Mouse (Mus musculus): Measurements from ENCODE around the gene Zp2. TPM values are rescaled to one million over a fixed set of nuclear protein-coding genes. Genes with fewer than 3 reads are reported as not detected.

The Zp2 gene
- polyA plus RNA-seq (2015; fragmentation: Nextera tagmentation; extraction: Ambion mirVana): not detected in 2 replicates

DNA sequence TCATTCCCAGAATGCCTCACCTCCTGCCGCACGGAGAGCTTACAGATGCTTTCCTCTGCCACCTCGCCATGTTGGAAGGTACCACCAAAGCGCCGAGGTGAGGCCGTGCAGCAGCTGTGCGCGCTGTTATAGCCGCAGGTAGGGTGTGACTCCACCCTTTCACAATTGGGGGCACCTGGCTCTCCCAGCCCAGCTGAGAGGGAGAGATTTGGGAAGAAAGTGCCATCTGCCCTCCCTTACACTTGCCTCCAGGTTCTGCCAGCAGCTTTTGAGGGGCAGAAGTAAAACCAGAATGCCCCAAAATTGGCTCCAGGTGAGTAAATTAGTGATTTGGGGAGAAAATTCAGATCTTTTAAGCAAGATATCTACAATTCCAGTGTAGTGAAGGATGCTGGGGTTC lies at the start of gene Zp2:
Zp2 (minus strand) TSS at position 101 of the 400 bp plus-strand sequence.
- Histone ChIP-seq H3K4me2 (ENCODE audit: low read depth, low read length) (no peak within 1 kb of the TSS), H3K4me3 (ENCODE audit: low read depth, low read length) (no peak within 1 kb of the TSS), H3K9me3 (ENCODE audit: low read length) (no peaks in the 10 kb centered on the region), H3K4me1 (ENCODE audit: insufficient read depth) (0 out of 2 replicates have a peak, but pooled peaks cover 3% of the 10 kb centered on the region), H3K36me3 (replicated peaks; ENCODE audit: insufficient read depth, low read length) (no peaks in the 10 kb centered on the region), H3K9ac (replicated peaks) (no peak within 1 kb of the TSS), H3K27ac (ENCODE audit: low read depth) (no peak within 1 kb of the TSS), H3K27me3 (ENCODE audit: insufficient read depth, low read length) (no peaks in the 10 kb centered on the region)
- 64% methylated on average over 9 of the region's 9 CpGs for WGBS (ENCODE audit: insufficient replicate concordance)
- DNase-seq (no peak), ATAC-seq (no peak)
- TF ChIP-seq CTCF (IDR thresholded peaks at IDR 0.05; ENCODE audit: low read depth) (no peak), EP300 (IDR thresholded peaks at IDR 0.05; ENCODE audit: low read depth) (no peak)

DNA sequence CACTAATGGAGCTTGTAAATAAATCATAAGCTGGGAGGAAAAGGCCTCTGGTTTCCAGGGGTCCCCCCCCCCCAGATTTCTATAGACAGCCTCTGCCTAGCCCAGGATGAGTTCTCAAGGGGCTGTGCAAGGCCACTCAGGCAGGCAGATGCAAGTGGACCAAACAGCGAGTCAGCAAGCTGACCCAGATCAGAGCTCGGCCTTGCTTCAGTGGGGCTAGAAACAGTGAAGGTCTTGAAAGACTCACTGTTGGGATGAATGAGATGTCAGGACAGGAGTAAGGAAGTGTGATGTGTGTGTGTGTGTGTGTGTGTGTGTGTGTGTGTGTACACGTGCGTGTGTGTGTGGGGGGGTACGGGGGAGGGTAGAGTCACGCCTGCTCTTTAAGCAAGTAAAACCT lies 47.7 kb upstream of the Zp2 start:
- 57% methylated on average over 5 of the region's 6 CpGs for WGBS (ENCODE audit: insufficient replicate concordance)
- TF ChIP-seq EP300 (IDR thresholded peaks at IDR 0.05; ENCODE audit: low read depth): no peak
- TF ChIP-seq CTCF (IDR thresholded peaks at IDR 0.05; ENCODE audit: low read depth): no peak
- Histone ChIP-seq H3K27ac (ENCODE audit: low read depth) (no peak overlapping the region), H3K4me3 (ENCODE audit: low read depth, low read length) (no peak overlapping the region), H3K4me1 (ENCODE audit: insufficient read depth) (0 out of 2 replicates have a peak, but pooled peaks cover 3% of the 10 kb centered on the region), H3K4me2 (ENCODE audit: low read depth, low read length) (no peak overlapping the region), H3K36me3 (replicated peaks; ENCODE audit: insufficient read depth, low read length) (no peaks in the 10 kb centered on the region), H3K9ac (replicated peaks) (no peak overlapping the region), H3K27me3 (ENCODE audit: insufficient read depth, low read length) (no peaks in the 10 kb centered on the region), H3K9me3 (ENCODE audit: low read length) (no peaks in the 10 kb centered on the region)
- ATAC-seq (no peak), DNase-seq (no peak)

DNA sequence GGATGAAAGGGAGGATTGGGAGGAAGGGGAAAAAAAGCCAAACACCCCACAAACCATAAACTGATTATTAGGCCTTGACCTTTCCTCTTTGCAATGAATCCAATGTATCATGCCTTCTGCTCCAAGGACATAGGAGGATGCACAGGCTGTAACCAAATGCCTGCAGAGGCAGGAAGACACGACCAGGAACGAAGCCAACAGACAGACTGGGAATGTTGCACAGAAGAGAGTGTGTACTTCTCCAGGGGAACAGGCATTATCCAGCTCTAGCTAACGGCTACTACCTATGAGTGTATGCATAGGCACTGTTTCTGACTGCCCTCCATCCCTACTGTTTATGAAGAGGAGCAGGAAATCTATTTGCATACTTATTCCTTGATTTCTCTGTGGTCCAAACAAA lies 47.1 kb upstream of the Zp2 start:
- Histone ChIP-seq H3K4me2 (ENCODE audit: low read depth, low read length) (no peak overlapping the region), H3K9me3 (ENCODE audit: low read length) (no peaks in the 10 kb centered on the region), H3K9ac (replicated peaks) (no peak overlapping the region), H3K27ac (ENCODE audit: low read depth) (no peak overlapping the region), H3K36me3 (replicated peaks; ENCODE audit: insufficient read depth, low read length) (no peaks in the 10 kb centered on the region), H3K27me3 (ENCODE audit: insufficient read depth, low read length) (no peaks in the 10 kb centered on the region), H3K4me1 (ENCODE audit: insufficient read depth) (0 out of 2 replicates have a peak, but pooled peaks cover 3% of the 10 kb centered on the region), H3K4me3 (ENCODE audit: low read depth, low read length) (no peak overlapping the region)
- 52% methylated on average over 3 of the region's 3 CpGs for WGBS (ENCODE audit: insufficient replicate concordance)
- no peak for DNase-seq
- no peak for ATAC-seq
- TF ChIP-seq EP300 (IDR thresholded peaks at IDR 0.05; ENCODE audit: low read depth) (no peak), CTCF (IDR thresholded peaks at IDR 0.05; ENCODE audit: low read depth) (no peak)

DNA sequence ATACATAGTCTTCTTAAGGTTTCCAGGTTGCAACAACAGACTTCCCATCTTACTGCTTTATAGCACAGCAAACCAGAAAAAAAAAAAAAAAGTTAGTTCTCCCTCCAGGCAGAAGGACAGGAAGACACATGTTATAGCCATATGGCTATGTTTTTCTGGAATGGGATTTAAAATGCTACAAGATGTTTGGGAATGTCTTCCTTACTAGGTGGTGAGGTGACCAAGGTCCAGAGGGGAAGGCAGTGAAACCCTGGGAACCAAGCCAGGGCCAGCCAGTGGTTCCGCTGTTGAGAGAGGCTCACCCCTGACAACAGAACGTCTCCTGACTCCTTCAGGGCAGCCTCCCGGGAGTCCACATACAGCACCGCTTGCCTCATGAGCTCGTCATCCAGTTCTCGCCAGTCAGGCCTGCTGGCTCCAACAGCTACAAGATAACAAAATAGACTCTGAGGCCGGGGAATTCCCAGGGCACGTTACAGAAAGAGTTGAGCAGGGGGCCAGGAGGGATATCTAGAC lies 45.1 kb upstream of the Zp2 start:
- Histone ChIP-seq H3K9me3 (ENCODE audit: low read length) (no peaks in the 10 kb centered on the region), H3K4me2 (ENCODE audit: low read depth, low read length) (no peak overlapping the region; the same call in 1 of the 2 replicates), H3K4me3 (ENCODE audit: low read depth, low read length) (no peak overlapping the region), H3K27ac (ENCODE audit: low read depth) (peak overlapping the region; percentile 52; the same call in 1 of the 2 replicates), H3K4me1 (ENCODE audit: insufficient read depth) (0 out of 2 replicates have a peak, but pooled peaks cover 3% of the 10 kb centered on the region), H3K36me3 (replicated peaks; ENCODE audit: insufficient read depth, low read length) (no peaks in the 10 kb centered on the region), H3K9ac (replicated peaks) (no peak overlapping the region), H3K27me3 (ENCODE audit: insufficient read depth, low read length) (no peaks in the 10 kb centered on the region)
- WGBS (ENCODE audit: insufficient replicate concordance): 51% methylated on average over 8 of the region's 8 CpGs
- peak; percentile 40 for ATAC-seq
- DNase-seq: peak; percentile 32
- no peak for TF ChIP-seq CTCF (IDR thresholded peaks at IDR 0.05; ENCODE audit: low read depth)

DNA sequence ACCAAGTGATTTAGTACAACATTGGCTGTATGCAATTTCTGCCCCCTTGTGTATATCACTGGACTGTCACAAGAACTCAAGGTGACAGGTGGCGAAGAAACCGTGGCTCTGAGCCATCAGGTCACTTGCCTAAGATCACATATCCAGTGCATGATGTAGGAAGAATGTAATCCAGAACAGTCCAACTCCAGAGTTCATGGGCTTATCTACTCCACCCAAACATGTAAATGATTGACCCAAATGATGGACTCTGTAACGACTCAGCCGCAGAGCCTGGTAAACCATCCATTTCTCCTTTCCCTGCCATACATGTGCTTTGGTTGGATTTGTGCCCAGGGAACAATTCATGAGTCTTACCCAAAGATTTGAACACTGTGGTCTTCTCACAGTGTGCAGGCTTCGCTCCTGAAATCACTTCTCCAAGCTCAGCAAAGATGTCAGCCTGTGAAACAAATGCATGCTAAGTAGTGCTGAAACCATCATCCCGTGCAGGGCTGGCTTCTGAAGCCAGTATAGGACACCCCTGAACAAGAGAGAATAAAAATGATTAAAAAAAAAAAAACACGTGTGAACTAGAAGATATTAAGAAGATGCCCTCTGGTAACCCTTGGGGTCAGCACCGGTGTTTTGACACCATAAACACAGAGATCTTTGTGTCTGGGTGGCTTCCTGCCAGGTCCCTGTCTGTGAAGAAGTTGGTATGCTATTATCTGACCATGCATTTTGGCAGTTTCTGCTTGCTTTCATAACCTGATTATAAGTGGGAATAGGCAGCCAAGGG lies 44.5 kb upstream of the Zp2 start:
- Histone ChIP-seq H3K27me3 (ENCODE audit: insufficient read depth, low read length) (no peaks in the 10 kb centered on the region), H3K36me3 (replicated peaks; ENCODE audit: insufficient read depth, low read length) (no peaks in the 10 kb centered on the region), H3K27ac (ENCODE audit: low read depth) (peak overlapping the region; percentile 52), H3K9ac (replicated peaks) (no peak overlapping the region), H3K4me3 (ENCODE audit: low read depth, low read length) (no peak overlapping the region), H3K4me2 (ENCODE audit: low read depth, low read length) (no peak overlapping the region; the same call in 1 of the 2 replicates), H3K4me1 (ENCODE audit: insufficient read depth) (0 out of 2 replicates have a peak, but pooled peaks cover 3% of the 10 kb centered on the region), H3K9me3 (ENCODE audit: low read length) (no peaks in the 10 kb centered on the region)
- DNase-seq: peak; percentile 58
- peak; percentile 95 for ATAC-seq
- 53% methylated on average over 8 of the region's 8 CpGs for WGBS (ENCODE audit: insufficient replicate concordance)
- TF ChIP-seq CTCF (IDR thresholded peaks at IDR 0.05; ENCODE audit: low read depth) (peak; percentile 36; the same call in 1 of the 2 replicates), EP300 (IDR thresholded peaks at IDR 0.05; ENCODE audit: low read depth) (peak; percentile 45; the same call in 1 of the 2 replicates)

DNA sequence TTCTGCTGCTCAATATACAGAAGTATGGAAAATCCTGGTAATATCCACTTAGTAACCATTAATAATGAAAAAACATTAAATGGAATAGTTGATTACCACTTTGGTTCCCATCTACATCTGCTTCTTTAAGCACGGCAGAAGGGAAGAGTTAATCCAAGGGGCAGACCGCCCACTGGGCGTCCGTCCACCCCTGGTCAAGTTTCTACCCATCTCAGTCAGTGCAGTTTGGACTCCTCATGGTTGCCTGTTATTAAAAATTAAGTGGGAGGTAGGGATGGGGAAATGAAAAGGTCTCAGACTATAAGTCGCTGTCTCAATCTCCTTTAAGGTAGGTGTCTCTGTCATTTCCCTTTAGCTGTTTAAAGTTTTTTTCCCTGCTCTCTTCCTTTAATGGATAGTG lies 43.9 kb upstream of the Zp2 start:
- 0 out of 2 replicates have a peak, but pooled peaks cover 3% of the 10 kb centered on the region for H3K4me1 ChIP-seq (ENCODE audit: insufficient read depth)
- no peak overlapping the region for H3K9ac ChIP-seq (replicated peaks)
- H3K36me3 ChIP-seq (replicated peaks; ENCODE audit: insufficient read depth, low read length): no peaks in the 10 kb centered on the region
- WGBS (ENCODE audit: insufficient replicate concordance): 76% methylated on average over 5 of the region's 5 CpGs
- H3K9me3 ChIP-seq (ENCODE audit: low read length): no peaks in the 10 kb centered on the region
- no peak overlapping the region for H3K4me2 ChIP-seq (ENCODE audit: low read depth, low read length)
- TF ChIP-seq CTCF (IDR thresholded peaks at IDR 0.05; ENCODE audit: low read depth) (no peak), EP300 (IDR thresholded peaks at IDR 0.05; ENCODE audit: low read depth) (no peak)
- DNase-seq: no peak
- H3K4me3 ChIP-seq (ENCODE audit: low read depth, low read length): no peak overlapping the region
- H3K27ac ChIP-seq (ENCODE audit: low read depth): peak overlapping the region; percentile 52
- ATAC-seq: no peak
- H3K27me3 ChIP-seq (ENCODE audit: insufficient read depth, low read length): no peaks in the 10 kb centered on the region

All from liver, postnatal 0 days (tissue).